Mouse (Mus musculus) kidney, embryonic 14.5 days (tissue): ENCODE results near the gene Sectm1b. TPM values are rescaled to one million over a fixed set of nuclear protein-coding genes. Genes with fewer than 3 reads are reported as not detected.

ENCODE experiments used
- ATAC-seq: fragments of 200-750 bp; cut with Nextera tagmentation; 2 replicates; pipeline ENCODE4 v1.8.0; 2017; ENCODE audit warnings: moderate number of reproducible peaks, mild to moderate bottlenecking, moderate TSS enrichment, moderate library complexity; ENCODE audit not compliant: low FRiP score, low TSS enrichment
- H3K27ac ChIP-seq: fragments of 300-500 bp; sonication (generic); 2 replicates; pipeline ENCODE4 v1.5.1; 2014; ENCODE audit warnings: low read depth, mild to moderate bottlenecking, low read length, moderate library complexity, mixed read lengths
- H3K27me3 ChIP-seq: fragments of 300-500 bp; sonication (generic); 2 replicates; pipeline ENCODE4 v1.6.1; 2014; ENCODE audit warnings: mild to moderate bottlenecking, low read length; ENCODE audit not compliant: control insufficient read depth, insufficient read depth
- H3K36me3 ChIP-seq: fragments of 300-500 bp; sonication (generic); 2 replicates; pipeline ENCODE4 v1.6.1; 2014; ENCODE audit warnings: low read length, mixed read lengths; ENCODE audit not compliant: control insufficient read depth, insufficient read depth
- H3K4me1 ChIP-seq: fragments of 300-500 bp; sonication (generic); 2 replicates; pipeline ENCODE4 v1.6.1; 2014; ENCODE audit warnings: low read length, mixed read lengths; ENCODE audit not compliant: control insufficient read depth, insufficient read depth
- H3K4me2 ChIP-seq: fragments of 300-500 bp; sonication (generic); replicated peaks from 2 replicates; pipeline ENCODE4 v1.6.1; 2014; ENCODE audit warnings: low read depth, mild to moderate bottlenecking, low read length
- H3K4me3 ChIP-seq: fragments of 300-500 bp; sonication (generic); 2 replicates; pipeline ENCODE4 v1.5.1; 2014; ENCODE audit warnings: mild to moderate bottlenecking, low read length
- H3K9ac ChIP-seq: fragments of 300-500 bp; sonication (generic); 2 replicates; pipeline ENCODE4 v1.6.1; 2014; ENCODE audit warnings: low read depth, mild to moderate bottlenecking, low read length, moderate library complexity
- H3K9me3 ChIP-seq: fragments of 300-500 bp; sonication (generic); 2 replicates; pipeline ENCODE4 v1.6.1; 2016; ENCODE audit warnings: low read length; ENCODE audit not compliant: control insufficient read depth
- WGBS: fragments of 180-500 bp; shearing (Covaris S2); extraction: QIAGEN DNeasy Blood & Tissue Kit; methylation state at CpG from one replicate; pipeline ENCODE4 v1.1.7; 2014; 5-methylcytosine and 5-hydroxymethylcytosine counted together
- polyA plus RNA-seq: library from polyadenylated mRNA; unstranded; fragments of >200 nt; fragmentation: Nextera tagmentation; extraction: Ambion mirVana; gene quantifications from 2 replicates; pipeline ENCODE4 v1.2.1, GENCODE M21; 2014

Sectm1b gene
- polyA plus RNA-seq, 1 experiment from 2014 or later = not detected

- H3K9me3 ChIP-seq = no peaks in the 10 kb centered on the region
- H3K4me2 ChIP-seq = no peak overlapping the region
- H3K4me1 ChIP-seq = peaks cover 6% of the 10 kb centered on the region; the same call in 1 of the 2 replicates
- H3K36me3 ChIP-seq = no peaks in the 10 kb centered on the region
- 92% methylated on average over 4 of the region's 4 CpGs for WGBS
- no peak overlapping the region for H3K9ac ChIP-seq
- no peak for ATAC-seq
- no peak overlapping the region for H3K4me3 ChIP-seq
- H3K27ac ChIP-seq = no peak overlapping the region
- no peaks in the 10 kb centered on the region for H3K27me3 ChIP-seq
These were observed 3.9 kb downstream of the Sectm1b start for GRCm38 (mm10) chr11:121059471-121059870.

GRCm38 (mm10) chr11:121058956-121059355, 4.4 kb downstream of the Sectm1b start:
- Histone ChIP-seq H3K27ac (no peak overlapping the region), H3K27me3 (no peaks in the 10 kb centered on the region), H3K4me3 (no peak overlapping the region), H3K4me1 (peaks cover 6% of the 10 kb centered on the region; the same call in 1 of the 2 replicates), H3K4me2 (no peak overlapping the region), H3K36me3 (no peaks in the 10 kb centered on the region), H3K9me3 (no peaks in the 10 kb centered on the region), H3K9ac (no peak overlapping the region)
- 85% methylated on average over 4 of the region's 4 CpGs for WGBS
- ATAC-seq = no peak

- peaks cover 6% of the 10 kb centered on the region; the same call in 1 of the 2 replicates for H3K4me1 ChIP-seq
- no peak overlapping the region for H3K9ac ChIP-seq
- no peaks in the 10 kb centered on the region for H3K27me3 ChIP-seq
- ATAC-seq = no peak
- H3K36me3 ChIP-seq = no peaks in the 10 kb centered on the region
- H3K9me3 ChIP-seq = no peaks in the 10 kb centered on the region
- H3K27ac ChIP-seq = no peak overlapping the region
- no peak overlapping the region for H3K4me3 ChIP-seq
- H3K4me2 ChIP-seq = no peak overlapping the region
- WGBS = 76% methylated on average over 5 of the region's 5 CpGs
These were observed 5.2 kb downstream of the Sectm1b start for GRCm38 (mm10) chr11:121058122-121058521.

- Histone ChIP-seq H3K4me2 (no peak overlapping the region), H3K27me3 (no peaks in the 10 kb centered on the region), H3K9me3 (no peaks in the 10 kb centered on the region), H3K4me1 (peaks cover 6% of the 10 kb centered on the region; the same call in 1 of the 2 replicates), H3K36me3 (no peaks in the 10 kb centered on the region), H3K9ac (no peak overlapping the region), H3K27ac (no peak overlapping the region), H3K4me3 (no peak overlapping the region)
- 36% methylated on average over 7 of the region's 7 CpGs for WGBS
- peak; percentile 50 for ATAC-seq
These were observed 6.7 kb downstream of the Sectm1b start for GRCm38 (mm10) chr11:121056536-121057236.

GRCm38 (mm10) chr11:121053536-121053935, 9.8 kb downstream of the Sectm1b start:
- Histone ChIP-seq H3K27me3 (no peaks in the 10 kb centered on the region), H3K4me3 (no peak overlapping the region), H3K27ac (no peak overlapping the region), H3K9me3 (no peaks in the 10 kb centered on the region), H3K9ac (no peak overlapping the region), H3K4me2 (no peak overlapping the region), H3K4me1 (peaks cover 6% of the 10 kb centered on the region; the same call in 1 of the 2 replicates), H3K36me3 (no peaks in the 10 kb centered on the region)
- ATAC-seq = peak; percentile 51; the same call in 1 of the 2 replicates
- WGBS = 17% methylated on average over 8 of the region's 8 CpGs

- Histone ChIP-seq H3K36me3 (no peaks in the 10 kb centered on the region), H3K4me2 (no peak overlapping the region), H3K9ac (no peak overlapping the region), H3K4me3 (no peak overlapping the region), H3K9me3 (no peaks in the 10 kb centered on the region), H3K27me3 (no peaks in the 10 kb centered on the region), H3K27ac (no peak overlapping the region), H3K4me1 (peaks cover 6% of the 10 kb centered on the region; the same call in 1 of the 2 replicates)
- ATAC-seq = no peak
- WGBS = 59% methylated on average over 4 of the region's 4 CpGs
These were observed 11.0 kb downstream of the Sectm1b start for GRCm38 (mm10) chr11:121052387-121052786.

- WGBS = 43% methylated on average over 1 of the region's 1 CpGs
- Histone ChIP-seq H3K4me2 (no peak overlapping the region), H3K27me3 (no peaks in the 10 kb centered on the region), H3K4me3 (no peak overlapping the region), H3K36me3 (no peaks in the 10 kb centered on the region), H3K4me1 (peaks cover 6% of the 10 kb centered on the region; the same call in 1 of the 2 replicates), H3K9me3 (no peaks in the 10 kb centered on the region), H3K27ac (no peak overlapping the region), H3K9ac (no peak overlapping the region)
- no peak for ATAC-seq
These were observed 11.6 kb downstream of the Sectm1b start for GRCm38 (mm10) chr11:121051793-121052192.

GRCm38 (mm10) chr11:121049840-121050239, 13.5 kb downstream of the Sectm1b start:
- H3K36me3 ChIP-seq = no peaks in the 10 kb centered on the region
- no peaks in the 10 kb centered on the region for H3K4me1 ChIP-seq
- no peaks in the 10 kb centered on the region for H3K27me3 ChIP-seq
- no peak overlapping the region for H3K27ac ChIP-seq
- H3K9ac ChIP-seq = no peak overlapping the region
- H3K4me2 ChIP-seq = no peak overlapping the region
- WGBS = 66% methylated on average over 1 of the region's 1 CpGs
- no peak overlapping the region for H3K4me3 ChIP-seq
- H3K9me3 ChIP-seq = no peaks in the 10 kb centered on the region
- ATAC-seq = no peak

- Histone ChIP-seq H3K4me3 (no peak overlapping the region), H3K27me3 (0 out of 2 replicates have a peak, but pooled peaks cover 4% of the 10 kb centered on the region), H3K27ac (no peak overlapping the region), H3K4me2 (no peak overlapping the region), H3K4me1 (no peaks in the 10 kb centered on the region), H3K9me3 (no peaks in the 10 kb centered on the region), H3K36me3 (no peaks in the 10 kb centered on the region), H3K9ac (no peak overlapping the region)
- no peak for ATAC-seq
- WGBS = 35% methylated on average over 2 of the region's 2 CpGs
These were observed 15.5 kb downstream of the Sectm1b start for GRCm38 (mm10) chr11:121047826-121048399.
